Mouse (Mus musculus): Measurements from ENCODE around the gene S100a7a.

DNA sequence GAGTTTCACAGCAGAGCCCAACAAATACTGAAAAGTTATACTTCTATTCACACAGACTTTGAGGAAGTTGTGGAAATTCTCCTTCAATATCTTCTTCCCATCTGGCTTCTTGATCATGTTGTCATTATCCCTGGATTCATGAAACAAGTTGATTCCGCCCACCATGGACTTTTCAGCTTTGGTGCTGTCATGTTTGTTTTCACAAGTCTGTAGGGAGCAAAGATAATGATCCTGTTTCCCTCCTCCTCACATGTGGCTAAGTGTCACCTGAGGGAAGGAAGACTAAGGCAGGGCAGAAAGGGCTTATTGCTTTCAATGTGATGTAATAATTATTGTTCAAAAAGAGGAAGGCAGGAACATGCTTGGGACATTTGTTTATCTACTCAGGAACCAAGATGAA is 6.5 kb upstream of the S100a7a start:
- TF ChIP-seq CTCF (IDR thresholded peaks at IDR 0.05; ENCODE audit: borderline replicate concordance, control insufficient read depth, extremely low read depth, insufficient read depth, low read length, poor library complexity) (no peak), POLR2A (IDR thresholded peaks at IDR 0.05; ENCODE audit: control insufficient read depth, extremely low read depth, insufficient read depth, low read length, poor library complexity) (no peak)

Data from thymus, adult 2 months (tissue).